Mouse (Mus musculus): Measurements from ENCODE around the gene Vmn1r101. TPM values are rescaled to one million over a fixed set of nuclear protein-coding genes. Genes with fewer than 3 reads are reported as not detected.

Vmn1r101 gene
- total RNA-seq (2023) = not detected

GRCm38 (mm10) chr7:20442493-20442892, at the start of gene Vmn1r101:
TSS of gene Vmn1r101 (minus strand) at chr7:20442593.

GRCm38 (mm10) chr7:20474825-20475224, 32.4 kb upstream of the Vmn1r101 start, which contains the start of gene Gm10670:
TSS of gene Gm10670 (minus strand) at chr7:20474925.

GRCm38 (mm10) chr7:20417642-20418041, 24.8 kb downstream of the Vmn1r101 start, which contains the start of gene Vmn1r100:
TSS of gene Vmn1r100 (plus strand) at chr7:20417942.

Other genes starting within 250 kb of the Vmn1r101 start
- not detected for gene Vmn1r95, start 248.9 kb downstream of the Vmn1r101 start, total RNA-seq (2023)
- gene Gm6164, start 237.0 kb downstream of the Vmn1r101 start, total RNA-seq (2023) = not detected
- gene Gm4498, start 208.8 kb downstream of the Vmn1r101 start, total RNA-seq (2023) = not detected
- gene Gm5890, start 179.8 kb downstream of the Vmn1r101 start, total RNA-seq (2023) = not detected
- not detected for gene Gm4133, start 108.5 kb downstream of the Vmn1r101 start, total RNA-seq (2023)
- gene Gm5728, start 67.2 kb downstream of the Vmn1r101 start, total RNA-seq (2023) = not detected
- gene Vmn1r100, start 24.7 kb downstream of the Vmn1r101 start, total RNA-seq (2023) = not detected
- gene Gm10670, start 32.3 kb upstream of the Vmn1r101 start, total RNA-seq (2023) = not detected
- gene Vmn1r103, start 67.9 kb upstream of the Vmn1r101 start, total RNA-seq (2023) = not detected
- gene Vmn1r104, start 91.2 kb upstream of the Vmn1r101 start, total RNA-seq (2023) = not detected
- gene Gm5726, start 103.2 kb upstream of the Vmn1r101 start, total RNA-seq (2023) = not detected
- gene Gm4141, start 133.6 kb upstream of the Vmn1r101 start, total RNA-seq (2023) = not detected
- gene Gm4513, start 156.4 kb upstream of the Vmn1r101 start, total RNA-seq (2023) = not detected
- not detected for gene Vmn1r107, start 226.3 kb upstream of the Vmn1r101 start, total RNA-seq (2023)

Data from CD4-positive naive resting alpha-beta T cell, adult 57 days (primary cell).